Mouse (Mus musculus) limb, embryonic 10.5 days (tissue): ENCODE results near the gene Chd2. TPM values are rescaled to one million over a fixed set of nuclear protein-coding genes. Genes with fewer than 3 reads are reported as not detected.
A peak's percentile ranks its signal among the peaks of the same experiment; 100 is the strongest.

ENCODE experiments used
- DNase-seq: peaks from one replicate; pipeline ENCODE4 v3.0.0-alpha.2; 2017; ENCODE audit warnings: low spot score
- H3K27ac ChIP-seq: fragments of 300-500 bp; sonication (generic); 2 replicates; pipeline ENCODE4 v1.5.1; 2016; ENCODE audit warnings: mild to moderate bottlenecking
- H3K27me3 ChIP-seq: fragments of 300-500 bp; sonication (generic); 2 replicates; pipeline ENCODE4 v1.6.1; 2016; ENCODE audit warnings: low read depth, mild to moderate bottlenecking; ENCODE audit not compliant: poor library complexity, severe bottlenecking
- H3K36me3 ChIP-seq: fragments of 300-500 bp; sonication (generic); 2 replicates; pipeline ENCODE4 v1.6.1; 2016; ENCODE audit warnings: mild to moderate bottlenecking, moderate library complexity
- H3K4me1 ChIP-seq: fragments of 300-500 bp; sonication (generic); 2 replicates; pipeline ENCODE4 v1.6.1; 2016
- H3K4me3 ChIP-seq: fragments of 300-500 bp; sonication (generic); 2 replicates; pipeline ENCODE4 v1.5.1; 2016; ENCODE audit warnings: mild to moderate bottlenecking, moderate library complexity
- H3K9me3 ChIP-seq: fragments of 300-500 bp; sonication (generic); replicated peaks from 2 replicates; pipeline ENCODE4 v1.6.1; 2016; ENCODE audit warnings: mild to moderate bottlenecking
- WGBS: fragments of 180-500 bp; shearing (Covaris S2); methylation state at CpG from one replicate; pipeline ENCODE4 v1.1.7; 2016; 5-methylcytosine and 5-hydroxymethylcytosine counted together
- polyA plus RNA-seq: library from polyadenylated mRNA; unstranded; fragments of >200 nt; fragmentation: Nextera tagmentation; extraction: Ambion mirVana; gene quantifications from 2 replicates; pipeline ENCODE4 v1.2.1, GENCODE M21; 2016

The Chd2 gene
- polyA plus RNA-seq, 1 experiment from 2014 or later, result 53.2 TPM

- peak; percentile 99 for DNase-seq
- H3K9me3 ChIP-seq, result no peaks in the 10 kb centered on the region
- peaks cover 19% of the 10 kb centered on the region for H3K36me3 ChIP-seq
- peaks cover 15% of the 10 kb centered on the region for H3K4me1 ChIP-seq
- WGBS, result 1% methylated on average over 60 of the region's 60 CpGs
- H3K27ac ChIP-seq, result peak overlapping the region; percentile 100
- no peaks in the 10 kb centered on the region for H3K27me3 ChIP-seq
- H3K4me3 ChIP-seq, result peak overlapping the region; percentile 99
These were observed 16.9 kb upstream of the Chd2 start for GRCm38 (mm10) chr7:73558293-73559169.

GRCm38 (mm10) chr7:73557671-73558265 is 16.1 kb upstream of the Chd2 start:
- DNase-seq, result peak; percentile 67
- Histone ChIP-seq H3K4me1 (peaks cover 15% of the 10 kb centered on the region), H3K27me3 (no peaks in the 10 kb centered on the region), H3K36me3 (peaks cover 27% of the 10 kb centered on the region), H3K27ac (peak overlapping the region; percentile 100), H3K9me3 (no peaks in the 10 kb centered on the region), H3K4me3 (peak overlapping the region; percentile 99)
- WGBS, result under 1% methylated on average over 64 of the region's 80 CpGs

- peaks cover 15% of the 10 kb centered on the region for H3K4me1 ChIP-seq
- no peaks in the 10 kb centered on the region for H3K27me3 ChIP-seq
- no peaks in the 10 kb centered on the region for H3K9me3 ChIP-seq
- DNase-seq, result peak; percentile 24
- under 1% methylated on average over 25 of the region's 25 CpGs for WGBS
- peak overlapping the region; percentile 100 for H3K27ac ChIP-seq
- H3K36me3 ChIP-seq, result peaks cover 35% of the 10 kb centered on the region
- H3K4me3 ChIP-seq, result peak overlapping the region; percentile 99
These were observed 15.3 kb upstream of the Chd2 start for GRCm38 (mm10) chr7:73556688-73557667.

- peak overlapping the region; percentile 100 for H3K27ac ChIP-seq
- peaks cover 7% of the 10 kb centered on the region for H3K4me1 ChIP-seq
- 38% methylated on average over 4 of the region's 4 CpGs for WGBS
- no peak for DNase-seq
- H3K4me3 ChIP-seq, result peak overlapping the region; percentile 99
- no peaks in the 10 kb centered on the region for H3K27me3 ChIP-seq
- peaks cover 44% of the 10 kb centered on the region for H3K36me3 ChIP-seq
- no peaks in the 10 kb centered on the region for H3K9me3 ChIP-seq
These were observed 14.4 kb upstream of the Chd2 start for GRCm38 (mm10) chr7:73555918-73556580.

- Histone ChIP-seq H3K36me3 (peaks cover 56% of the 10 kb centered on the region), H3K4me3 (peak overlapping the region; percentile 99; the same call in 1 of the 2 replicates)
- 75% methylated on average over 2 of the region's 2 CpGs for WGBS
These were observed 13.2 kb upstream of the Chd2 start for GRCm38 (mm10) chr7:73554849-73555248.

GRCm38 (mm10) chr7:73553160-73553559 is 11.5 kb upstream of the Chd2 start:
- WGBS, result 87% methylated on average over 2 of the region's 2 CpGs
- Histone ChIP-seq H3K36me3 (peaks cover 73% of the 10 kb centered on the region), H3K27ac (no peak overlapping the region)

More at GRCm38 (mm10) chr7:73554849-73555248, 13.2 kb upstream of the Chd2 start:
- no peak for DNase-seq
- Histone ChIP-seq H3K27ac (no peak overlapping the region), H3K27me3 (no peaks in the 10 kb centered on the region), H3K9me3 (no peaks in the 10 kb centered on the region), H3K4me1 (peaks cover 7% of the 10 kb centered on the region)

GRCm38 (mm10) chr7:73552054-73552750 is 10.6 kb upstream of the Chd2 start:
- H3K4me1 ChIP-seq, result peaks cover 2% of the 10 kb centered on the region; the same call in 1 of the 2 replicates
- H3K36me3 ChIP-seq, result peaks cover 81% of the 10 kb centered on the region
- no peak overlapping the region for H3K27ac ChIP-seq
- DNase-seq, result peak; percentile 18
- no peaks in the 10 kb centered on the region for H3K27me3 ChIP-seq
- 93% methylated on average over 7 of the region's 7 CpGs for WGBS
- H3K9me3 ChIP-seq, result no peaks in the 10 kb centered on the region
- H3K4me3 ChIP-seq, result no peak overlapping the region

More at GRCm38 (mm10) chr7:73553160-73553559, 11.5 kb upstream of the Chd2 start:
- peak; percentile 14 for DNase-seq
- Histone ChIP-seq H3K4me3 (no peak overlapping the region), H3K27me3 (no peaks in the 10 kb centered on the region), H3K4me1 (peaks cover under 1% of the 10 kb centered on the region; the same call in 1 of the 2 replicates), H3K9me3 (no peaks in the 10 kb centered on the region)

GRCm38 (mm10) chr7:73551370-73551769 is 9.7 kb upstream of the Chd2 start:
- H3K4me3 ChIP-seq, result no peak overlapping the region
- peaks cover 2% of the 10 kb centered on the region; the same call in 1 of the 2 replicates for H3K4me1 ChIP-seq
- no peak for DNase-seq
- no peaks in the 10 kb centered on the region for H3K27me3 ChIP-seq
- no peaks in the 10 kb centered on the region for H3K9me3 ChIP-seq
- H3K27ac ChIP-seq, result no peak overlapping the region
- H3K36me3 ChIP-seq, result peaks cover 90% of the 10 kb centered on the region

GRCm38 (mm10) chr7:73548051-73548450 is 6.4 kb upstream of the Chd2 start:
- H3K9me3 ChIP-seq, result no peaks in the 10 kb centered on the region
- H3K27ac ChIP-seq, result no peak overlapping the region
- peak; percentile 24 for DNase-seq
- 93% methylated on average over 2 of the region's 2 CpGs for WGBS
- H3K4me1 ChIP-seq, result peaks cover 2% of the 10 kb centered on the region; the same call in 1 of the 2 replicates
- peaks cover 99% of the 10 kb centered on the region for H3K36me3 ChIP-seq
- H3K4me3 ChIP-seq, result no peak overlapping the region
- H3K27me3 ChIP-seq, result no peaks in the 10 kb centered on the region

GRCm38 (mm10) chr7:73546561-73547510 is 5.2 kb upstream of the Chd2 start:
- Histone ChIP-seq H3K27ac (no peak overlapping the region), H3K4me3 (no peak overlapping the region), H3K36me3 (peaks cover 94% of the 10 kb centered on the region), H3K27me3 (no peaks in the 10 kb centered on the region), H3K9me3 (no peaks in the 10 kb centered on the region), H3K4me1 (peaks cover 2% of the 10 kb centered on the region; the same call in 1 of the 2 replicates)
- 87% methylated on average over 10 of the region's 10 CpGs for WGBS
- DNase-seq, result peak; percentile 24

GRCm38 (mm10) chr7:73545004-73545403 is 3.4 kb upstream of the Chd2 start:
- H3K4me1 ChIP-seq, result peaks cover 2% of the 10 kb centered on the region; the same call in 1 of the 2 replicates
- no peak overlapping the region for H3K4me3 ChIP-seq
- DNase-seq, result peak; percentile 23
- 92% methylated on average over 4 of the region's 4 CpGs for WGBS
- peaks cover 75% of the 10 kb centered on the region for H3K36me3 ChIP-seq
- no peaks in the 10 kb centered on the region for H3K9me3 ChIP-seq
- H3K27me3 ChIP-seq, result no peaks in the 10 kb centered on the region
- H3K27ac ChIP-seq, result no peak overlapping the region
